Mouse (Mus musculus): ENCODE results near the gene Chrna3. TPM values are rescaled to one million over a fixed set of nuclear protein-coding genes. Genes with fewer than 3 reads are reported as not detected.
A peak's percentile ranks its signal among the peaks of the same experiment; 100 is the strongest.

The Chrna3 gene
- polyA plus RNA-seq, 1 experiment from 2014 or later = 4.4 TPM

DNA sequence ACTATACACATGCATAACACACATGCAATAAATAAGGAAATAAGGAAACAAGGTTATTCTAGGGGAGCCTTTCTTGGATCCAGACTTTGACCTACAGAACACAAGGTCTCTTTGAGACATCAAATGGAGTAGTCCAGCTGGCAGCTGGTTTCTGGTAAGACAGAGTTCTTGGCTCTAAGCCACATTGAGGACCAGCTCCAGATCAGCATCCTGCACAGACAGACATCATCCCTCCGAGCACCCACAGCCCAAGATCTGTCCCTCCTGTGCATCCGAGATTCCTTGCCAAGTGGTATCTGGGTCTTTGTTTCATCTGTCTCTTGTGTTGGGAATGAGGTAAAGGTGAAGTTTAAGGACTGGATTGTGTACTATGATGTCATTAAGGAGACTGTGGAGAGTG is 18.6 kb upstream of the Chrna3 start:
- Histone ChIP-seq H3K27ac (replicated peaks; ENCODE audit: low read depth, low read length) (no peak overlapping the region), H3K27me3 (ENCODE audit: control insufficient read depth, insufficient read depth, low read length) (no peaks in the 10 kb centered on the region), H3K36me3 (replicated peaks; ENCODE audit: control insufficient read depth, insufficient read depth, low read depth, low read length) (no peaks in the 10 kb centered on the region), H3K9me3 (replicated peaks; ENCODE audit: control insufficient read depth, low read length) (no peaks in the 10 kb centered on the region), H3K4me1 (ENCODE audit: control insufficient read depth, insufficient read depth, low read length) (no peaks in the 10 kb centered on the region), H3K4me3 (ENCODE audit: low read depth, low read length) (no peak overlapping the region), H3K9ac (replicated peaks; ENCODE audit: low read length) (no peak overlapping the region), H3K4me2 (ENCODE audit: low read depth, low read length) (no peak overlapping the region)
- DNase-seq (ENCODE audit: low spot score) (no peak), ATAC-seq (replicated peaks; ENCODE audit: insufficient number of reproducible peaks, low FRiP score, low TSS enrichment, low read depth) (no peak)
- WGBS = 80% methylated on average over 2 of the region's 2 CpGs

DNA sequence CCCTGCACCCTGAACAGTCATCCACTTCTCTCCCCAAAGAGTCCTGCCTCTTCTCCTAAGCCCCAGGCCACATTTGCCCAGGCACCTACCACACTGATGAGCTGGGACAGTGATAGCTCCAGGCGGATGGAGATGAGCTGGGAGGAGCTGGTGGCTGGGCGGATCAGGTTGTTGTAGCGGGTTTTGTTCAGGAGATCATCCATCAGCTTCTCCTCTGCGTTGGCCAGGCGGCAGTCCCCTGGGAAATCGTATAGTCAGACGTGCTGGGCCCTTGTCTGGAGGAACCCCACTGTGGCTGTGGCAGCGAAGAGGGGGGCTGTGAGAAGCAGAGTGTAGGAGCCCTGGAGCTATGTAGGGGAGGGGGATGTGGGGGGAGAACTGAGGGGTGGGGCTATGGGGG is 17.3 kb upstream of the Chrna3 start:
- H3K4me3 ChIP-seq (ENCODE audit: low read depth, low read length) = no peak overlapping the region
- H3K4me1 ChIP-seq (ENCODE audit: control insufficient read depth, insufficient read depth, low read length) = no peaks in the 10 kb centered on the region
- H3K27me3 ChIP-seq (ENCODE audit: control insufficient read depth, insufficient read depth, low read length) = no peaks in the 10 kb centered on the region
- H3K4me2 ChIP-seq (ENCODE audit: low read depth, low read length) = no peak overlapping the region
- WGBS = 5% methylated on average over 8 of the region's 8 CpGs
- H3K36me3 ChIP-seq (replicated peaks; ENCODE audit: control insufficient read depth, insufficient read depth, low read depth, low read length) = no peaks in the 10 kb centered on the region
- H3K27ac ChIP-seq (replicated peaks; ENCODE audit: low read depth, low read length) = no peak overlapping the region
- DNase-seq (ENCODE audit: low spot score) (no peak), ATAC-seq (replicated peaks; ENCODE audit: insufficient number of reproducible peaks, low FRiP score, low TSS enrichment, low read depth) (no peak)
- H3K9ac ChIP-seq (replicated peaks; ENCODE audit: low read length) = no peak overlapping the region
- H3K9me3 ChIP-seq (replicated peaks; ENCODE audit: control insufficient read depth, low read length) = no peaks in the 10 kb centered on the region

DNA sequence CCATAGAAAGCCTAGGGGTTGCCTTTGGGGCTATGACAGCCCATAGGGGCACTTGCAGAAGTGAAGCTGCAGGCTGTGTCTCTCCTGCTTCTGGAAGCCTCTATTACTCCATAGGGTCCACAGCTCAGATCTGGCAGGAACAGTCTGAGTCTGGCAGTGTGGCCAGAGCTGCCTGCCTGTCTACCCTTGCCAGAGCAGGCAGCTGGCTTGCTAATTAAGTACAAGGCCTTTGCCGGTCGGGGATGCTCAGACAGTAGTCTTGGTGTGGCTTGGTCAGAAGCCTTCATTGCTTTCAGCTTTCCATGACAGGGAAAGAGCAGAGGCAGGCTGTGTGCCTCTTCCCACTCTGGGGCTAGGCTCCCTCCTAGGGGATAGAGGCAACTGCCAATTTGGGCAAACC is 15.0 kb upstream of the Chrna3 start:
- ATAC-seq (replicated peaks; ENCODE audit: insufficient number of reproducible peaks, low FRiP score, low TSS enrichment, low read depth) (no peak), DNase-seq (ENCODE audit: low spot score) (no peak)
- Histone ChIP-seq H3K27me3 (ENCODE audit: control insufficient read depth, insufficient read depth, low read length) (no peaks in the 10 kb centered on the region), H3K36me3 (replicated peaks; ENCODE audit: control insufficient read depth, insufficient read depth, low read depth, low read length) (no peaks in the 10 kb centered on the region), H3K4me3 (ENCODE audit: low read depth, low read length) (no peak overlapping the region), H3K4me1 (ENCODE audit: control insufficient read depth, insufficient read depth, low read length) (no peaks in the 10 kb centered on the region), H3K9me3 (replicated peaks; ENCODE audit: control insufficient read depth, low read length) (no peaks in the 10 kb centered on the region), H3K4me2 (ENCODE audit: low read depth, low read length) (no peak overlapping the region), H3K27ac (replicated peaks; ENCODE audit: low read depth, low read length) (no peak overlapping the region), H3K9ac (replicated peaks; ENCODE audit: low read length) (no peak overlapping the region)
- WGBS = 71% methylated on average over 2 of the region's 2 CpGs

GRCm38 (mm10) chr9:55039983-55040382 is 13.6 kb upstream of the Chrna3 start:
- no peak overlapping the region for H3K9ac ChIP-seq (replicated peaks; ENCODE audit: low read length)
- no peak for ATAC-seq (replicated peaks; ENCODE audit: insufficient number of reproducible peaks, low FRiP score, low TSS enrichment, low read depth)
- DNase-seq (ENCODE audit: low spot score) = no peak
- no peaks in the 10 kb centered on the region for H3K27me3 ChIP-seq (ENCODE audit: control insufficient read depth, insufficient read depth, low read length)
- H3K4me1 ChIP-seq (ENCODE audit: control insufficient read depth, insufficient read depth, low read length) = no peaks in the 10 kb centered on the region
- no peak overlapping the region for H3K4me3 ChIP-seq (ENCODE audit: low read depth, low read length)
- H3K27ac ChIP-seq (replicated peaks; ENCODE audit: low read depth, low read length) = no peak overlapping the region
- 67% methylated on average over 5 of the region's 5 CpGs for WGBS
- H3K4me2 ChIP-seq (ENCODE audit: low read depth, low read length) = no peak overlapping the region
- no peaks in the 10 kb centered on the region for H3K36me3 ChIP-seq (replicated peaks; ENCODE audit: control insufficient read depth, insufficient read depth, low read depth, low read length)
- no peaks in the 10 kb centered on the region for H3K9me3 ChIP-seq (replicated peaks; ENCODE audit: control insufficient read depth, low read length)

- Histone ChIP-seq H3K4me2 (ENCODE audit: low read depth, low read length) (no peak overlapping the region), H3K4me3 (ENCODE audit: low read depth, low read length) (no peak overlapping the region), H3K9ac (replicated peaks; ENCODE audit: low read length) (no peak overlapping the region), H3K27ac (replicated peaks; ENCODE audit: low read depth, low read length) (no peak overlapping the region), H3K4me1 (ENCODE audit: control insufficient read depth, insufficient read depth, low read length) (no peaks in the 10 kb centered on the region), H3K9me3 (replicated peaks; ENCODE audit: control insufficient read depth, low read length) (no peaks in the 10 kb centered on the region), H3K36me3 (replicated peaks; ENCODE audit: control insufficient read depth, insufficient read depth, low read depth, low read length) (no peaks in the 10 kb centered on the region), H3K27me3 (ENCODE audit: control insufficient read depth, insufficient read depth, low read length) (no peaks in the 10 kb centered on the region)
- DNase-seq (ENCODE audit: low spot score) (no peak), ATAC-seq (replicated peaks; ENCODE audit: insufficient number of reproducible peaks, low FRiP score, low TSS enrichment, low read depth) (no peak)
- 81% methylated on average over 8 of the region's 8 CpGs for WGBS
Measured at GRCm38 (mm10) chr9:55038948-55039347, 12.6 kb upstream of the Chrna3 start.

GRCm38 (mm10) chr9:55031435-55032167 is 5.2 kb upstream of the Chrna3 start:
- Histone ChIP-seq H3K9me3 (replicated peaks; ENCODE audit: control insufficient read depth, low read length) (no peaks in the 10 kb centered on the region), H3K36me3 (replicated peaks; ENCODE audit: control insufficient read depth, insufficient read depth, low read depth, low read length) (no peaks in the 10 kb centered on the region), H3K4me3 (ENCODE audit: low read depth, low read length) (no peak overlapping the region), H3K4me1 (ENCODE audit: control insufficient read depth, insufficient read depth, low read length) (no peaks in the 10 kb centered on the region; the same call in 1 of the 2 replicates), H3K27ac (replicated peaks; ENCODE audit: low read depth, low read length) (no peak overlapping the region), H3K27me3 (ENCODE audit: control insufficient read depth, insufficient read depth, low read length) (peaks cover 1% of the 10 kb centered on the region), H3K4me2 (ENCODE audit: low read depth, low read length) (no peak overlapping the region), H3K9ac (replicated peaks; ENCODE audit: low read length) (no peak overlapping the region)
- no peak for ATAC-seq (replicated peaks; ENCODE audit: insufficient number of reproducible peaks, low FRiP score, low TSS enrichment, low read depth)
- WGBS = 41% methylated on average over 6 of the region's 6 CpGs
- DNase-seq (ENCODE audit: low spot score) = no peak

DNA sequence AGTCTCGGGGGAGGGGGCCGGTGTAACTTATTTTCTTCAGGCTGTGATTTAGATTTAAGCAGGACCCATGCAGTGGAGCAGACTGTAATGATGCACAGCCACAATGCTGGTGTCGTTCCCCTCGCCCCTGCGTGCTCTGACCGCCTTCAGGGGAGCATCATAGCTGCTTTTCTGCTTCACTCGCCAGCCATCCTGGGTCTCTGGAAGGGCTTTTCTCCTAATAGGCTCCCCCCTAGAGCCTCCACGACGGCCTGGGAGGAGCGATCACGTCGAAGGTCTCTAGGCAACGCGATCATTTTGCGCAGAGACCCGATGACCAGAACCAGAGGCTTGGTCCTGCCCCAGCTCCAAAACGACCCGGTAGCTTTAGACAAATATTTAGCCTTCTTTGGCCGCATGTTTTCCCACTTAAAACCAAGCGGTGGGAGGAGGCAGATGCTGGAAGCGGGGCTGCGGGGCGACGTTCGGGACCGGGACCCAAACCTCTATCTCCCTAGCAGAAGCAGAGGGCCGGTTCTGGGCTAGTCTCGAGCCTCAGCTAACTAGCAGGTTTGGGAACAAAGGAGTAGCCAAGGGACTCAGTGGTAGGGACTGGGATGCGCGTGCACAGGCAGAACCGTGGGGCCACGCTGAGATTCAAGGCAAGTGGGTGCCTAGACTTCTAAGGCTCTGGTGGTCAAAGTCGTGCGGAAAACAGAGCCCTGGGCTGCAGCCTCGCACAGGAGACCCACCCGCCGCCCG is 658 bp downstream of the Chrna3 start:
- DNase-seq (ENCODE audit: low spot score) (no peak), ATAC-seq (replicated peaks; ENCODE audit: insufficient number of reproducible peaks, low FRiP score, low TSS enrichment, low read depth) (0 out of 2 replicates have a peak, but pooled peaks have one; percentile 11)
- Histone ChIP-seq H3K27ac (replicated peaks; ENCODE audit: low read depth, low read length) (no peak overlapping the region), H3K4me1 (ENCODE audit: control insufficient read depth, insufficient read depth, low read length) (no peaks in the 10 kb centered on the region; the same call in 1 of the 2 replicates), H3K9me3 (replicated peaks; ENCODE audit: control insufficient read depth, low read length) (no peaks in the 10 kb centered on the region), H3K4me3 (ENCODE audit: low read depth, low read length) (peak overlapping the region; percentile 31), H3K4me2 (ENCODE audit: low read depth, low read length) (peak overlapping the region; percentile 70), H3K27me3 (ENCODE audit: control insufficient read depth, insufficient read depth, low read length) (peaks cover 25% of the 10 kb centered on the region), H3K36me3 (replicated peaks; ENCODE audit: control insufficient read depth, insufficient read depth, low read depth, low read length) (no peaks in the 10 kb centered on the region), H3K9ac (replicated peaks; ENCODE audit: low read length) (peak overlapping the region; percentile 15)
- WGBS = 8% methylated on average over 38 of the region's 38 CpGs

GRCm38 (mm10) chr9:55023902-55024583 is 2.3 kb downstream of the Chrna3 start:
- H3K36me3 ChIP-seq (replicated peaks; ENCODE audit: control insufficient read depth, insufficient read depth, low read depth, low read length) = no peaks in the 10 kb centered on the region
- H3K9ac ChIP-seq (replicated peaks; ENCODE audit: low read length) = no peak overlapping the region
- no peak overlapping the region for H3K27ac ChIP-seq (replicated peaks; ENCODE audit: low read depth, low read length)
- H3K4me3 ChIP-seq (ENCODE audit: low read depth, low read length) = no peak overlapping the region
- H3K4me1 ChIP-seq (ENCODE audit: control insufficient read depth, insufficient read depth, low read length) = no peaks in the 10 kb centered on the region; the same call in 1 of the 2 replicates
- ATAC-seq (replicated peaks; ENCODE audit: insufficient number of reproducible peaks, low FRiP score, low TSS enrichment, low read depth) = no peak
- 32% methylated on average over 13 of the region's 13 CpGs for WGBS
- H3K4me2 ChIP-seq (ENCODE audit: low read depth, low read length) = no peak overlapping the region
- no peaks in the 10 kb centered on the region for H3K9me3 ChIP-seq (replicated peaks; ENCODE audit: control insufficient read depth, low read length)
- DNase-seq (ENCODE audit: low spot score) = peak; percentile 90
- H3K27me3 ChIP-seq (ENCODE audit: control insufficient read depth, insufficient read depth, low read length) = peaks cover 25% of the 10 kb centered on the region

All from embryonic facial prominence, embryonic 11.5 days (tissue).